Mouse (Mus musculus) kidney, adult 2 months (tissue): ENCODE measurements around the gene Gprc5c.

Source experiments
- CTCF ChIP-seq: fragments of 200-500 bp; conservative IDR thresholded peaks from 2 replicates; pipeline ENCODE4 v1.5.1; 2011; ENCODE audit warnings: low read depth, mild to moderate bottlenecking, control low read depth, low read length, moderate library complexity, mixed read lengths; ENCODE audit not compliant: insufficient read depth, insufficient read length
- POLR2A ChIP-seq: fragments of 200-500 bp; IDR thresholded peaks from one replicate; pipeline ENCODE4 v1.6.1; 2011; ENCODE audit warnings: low read depth, low read length, control low read depth

DNA sequence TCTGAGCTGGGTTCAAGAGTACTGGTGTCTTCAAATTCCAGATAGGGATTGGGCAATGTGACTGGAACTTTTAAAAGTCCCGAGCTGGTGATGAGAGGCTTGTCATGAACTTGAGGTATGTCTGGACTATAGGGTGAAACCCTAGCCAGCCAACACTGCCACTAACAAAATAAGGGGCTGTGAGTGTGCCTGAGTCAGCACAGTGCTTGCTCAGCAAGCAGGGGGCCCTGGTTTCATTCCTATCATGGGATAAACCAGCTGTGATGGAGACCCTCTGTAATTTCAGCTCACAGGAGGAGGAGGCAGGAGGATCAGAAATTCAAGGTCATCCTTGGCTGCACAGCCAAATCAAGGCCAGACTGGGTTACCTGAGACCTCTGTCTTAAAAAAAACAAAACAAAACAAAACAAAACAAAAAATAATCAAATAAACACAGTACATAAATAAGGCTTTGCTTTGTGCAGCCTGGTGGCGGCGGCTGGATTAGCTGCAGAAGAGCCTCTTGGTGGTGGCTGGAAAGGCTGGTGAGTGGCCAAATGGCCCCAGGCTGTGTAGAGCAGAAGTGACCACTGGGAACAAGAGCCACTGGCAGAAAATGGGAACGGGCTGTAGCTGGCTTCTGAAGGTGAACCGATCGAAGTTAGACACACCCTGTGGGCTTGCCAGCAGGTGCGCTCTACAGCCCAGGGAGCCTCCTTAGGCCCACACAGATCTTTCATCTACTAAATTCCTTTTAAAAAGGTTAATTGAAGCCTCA lies 6.3 kb upstream of the Gprc5c start:
- TF ChIP-seq CTCF, result no peak
- no peak for TF ChIP-seq POLR2A
